ENCODE assay signal across 15 mouse cellular contexts in genomic region chr6:113860023-113860734, GRCm38 (mm10).
DNase-seq lines count a peak whose midpoint lies in the region; ATAC-seq and TF ChIP-seq lines count a peak whose summit lies in the region.
"Had no signal": no experiment of that assay in that cellular context is flagged by ENCODE, and none has a peak within 500 bp of the region (broad histone marks: within the 10 kb centered on the region; RNA-seq: fewer than 3 reads in every experiment).

No protein-coding gene starts in this region.

- no peak for TF ChIP-seq EP300 in stomach, postnatal 0 days (optimal IDR thresholded peaks at IDR 0.05)

- no peak overlapping the region for H3K4me2 ChIP-seq in stomach, embryonic 14.5 days (replicated peaks; ENCODE audit: low read depth, low read length)
- H3K4me2 ChIP-seq in stomach, postnatal 0 days (replicated peaks; ENCODE audit: low read depth): no peak overlapping the region
- no peak overlapping the region for H3K4me2 ChIP-seq in hindbrain, embryonic 15.5 days

- H3K4me1 ChIP-seq in stomach, embryonic 14.5 days (ENCODE audit: control insufficient read depth, insufficient read depth, low read length): no peaks in the 10 kb centered on the region
- no peaks in the 10 kb centered on the region for H3K4me1 ChIP-seq in stomach, postnatal 0 days (replicated peaks; ENCODE audit: control insufficient read depth, insufficient read depth)
- peaks cover 48% of the 10 kb centered on the region for H3K4me1 ChIP-seq in hindbrain, embryonic 15.5 days (replicated peaks)

- TF ChIP-seq CTCF in stomach, postnatal 0 days (IDR thresholded peaks at IDR 0.05; ENCODE audit: low read depth): no peak

- H3K27me3 ChIP-seq in stomach, embryonic 14.5 days (ENCODE audit: control insufficient read depth, insufficient read depth, low read length): no peaks in the 10 kb centered on the region
- no peaks in the 10 kb centered on the region for H3K27me3 ChIP-seq in stomach, postnatal 0 days (ENCODE audit: control insufficient read depth, insufficient read depth, low read length)
- H3K27me3 ChIP-seq in hindbrain, embryonic 15.5 days: no peaks in the 10 kb centered on the region

- 69% methylated on average over 9 of the region's 9 CpGs for WGBS in stomach, embryonic 14.5 days
- 64% methylated on average over 9 of the region's 9 CpGs for WGBS in stomach, postnatal 0 days
- 55% methylated on average over 9 of the region's 9 CpGs for WGBS in hindbrain, embryonic 15.5 days

- H3K9ac ChIP-seq in stomach, embryonic 14.5 days (replicated peaks; ENCODE audit: low read depth, low read length): no peak overlapping the region
- H3K9ac ChIP-seq in stomach, postnatal 0 days (ENCODE audit: low read length): no peak overlapping the region
- no peak overlapping the region for H3K9ac ChIP-seq in hindbrain, embryonic 15.5 days

- 0 out of 2 replicates have a peak, but pooled peaks have one; percentile 10 for ATAC-seq in stomach, embryonic 14.5 days (ENCODE audit: insufficient number of reproducible peaks, insufficient read depth, low FRiP score, low read depth)
- ATAC-seq in stomach, postnatal 0 days (ENCODE audit: low FRiP score, low TSS enrichment): no peak
- no peak for ATAC-seq in hindbrain, embryonic 15.5 days (ENCODE audit: low FRiP score, low read depth)

- no peak overlapping the region for H3K4me3 ChIP-seq in stomach, embryonic 14.5 days (ENCODE audit: low read depth, low read length)
- no peak overlapping the region for H3K4me3 ChIP-seq in stomach, postnatal 0 days (ENCODE audit: low read depth, low read length)
- H3K4me3 ChIP-seq in hindbrain, embryonic 15.5 days: no peak overlapping the region
- H3K4me3 ChIP-seq: heart, adult 2 months had no signal

- DNase-seq in cerebellum, postnatal 10 days: peak; percentile 48 to 53
- DNase-seq in cerebellum, adult 18-20 months: no peak
- DNase-seq in stomach, postnatal 0 days (ENCODE audit: low spot score): no peak
- DNase-seq in gastrocnemius, postnatal 10 days: no peak
- DNase-seq in urinary bladder, postnatal 4 days (ENCODE audit: low spot score in 2 of 2): no peak
- no peak for DNase-seq in gastrocnemius, adult 8-10 months (ENCODE audit: low spot score in 2 of 2)
- DNase-seq: heart, adult 2 months; heart, postnatal 10 days; kidney, adult 11 months; liver; lung, adult 2 months; thymus, postnatal 14 days had no signal

- H3K9me3 ChIP-seq in stomach, embryonic 14.5 days (ENCODE audit: control insufficient read depth, low read depth, low read length): no peaks in the 10 kb centered on the region
- no peaks in the 10 kb centered on the region for H3K9me3 ChIP-seq in stomach, postnatal 0 days (ENCODE audit: control insufficient read depth, low read length)
- H3K9me3 ChIP-seq in hindbrain, embryonic 15.5 days: no peaks in the 10 kb centered on the region

- H3K27ac ChIP-seq in stomach, embryonic 14.5 days (ENCODE audit: low read length): no peak overlapping the region
- no peak overlapping the region for H3K27ac ChIP-seq in stomach, postnatal 0 days (replicated peaks)
- H3K27ac ChIP-seq in hindbrain, embryonic 15.5 days (replicated peaks): peak overlapping the region; percentile 42
- H3K27ac ChIP-seq: heart, adult 2 months; macrophage had no signal

- no peaks in the 10 kb centered on the region for H3K36me3 ChIP-seq in stomach, embryonic 14.5 days (ENCODE audit: control insufficient read depth, insufficient read depth, low read length)
- no peaks in the 10 kb centered on the region for H3K36me3 ChIP-seq in stomach, postnatal 0 days (ENCODE audit: control insufficient read depth, insufficient read depth, low read length)
- no peaks in the 10 kb centered on the region for H3K36me3 ChIP-seq in hindbrain, embryonic 15.5 days

Comparison
In these comparisons a context has a peak if more than half of its experiments do, and no peak if none do; other contexts are left out.
1. DNase-seq: peak in cerebellum, postnatal 10 days (2 of 2); none in cerebellum, adult 18-20 months (0 of 2), stomach, postnatal 0 days (single experiment), gastrocnemius, postnatal 10 days (single experiment), urinary bladder, postnatal 4 days (0 of 2) and gastrocnemius, adult 8-10 months (0 of 2).